Mouse (Mus musculus): ENCODE data around the gene Vmn1r138.
"Not testable (repeated sequence)": the region's sequence is repeated elsewhere in the genome, so short reads cannot be mapped to it uniquely, and the experiment has no call there.

DNA sequence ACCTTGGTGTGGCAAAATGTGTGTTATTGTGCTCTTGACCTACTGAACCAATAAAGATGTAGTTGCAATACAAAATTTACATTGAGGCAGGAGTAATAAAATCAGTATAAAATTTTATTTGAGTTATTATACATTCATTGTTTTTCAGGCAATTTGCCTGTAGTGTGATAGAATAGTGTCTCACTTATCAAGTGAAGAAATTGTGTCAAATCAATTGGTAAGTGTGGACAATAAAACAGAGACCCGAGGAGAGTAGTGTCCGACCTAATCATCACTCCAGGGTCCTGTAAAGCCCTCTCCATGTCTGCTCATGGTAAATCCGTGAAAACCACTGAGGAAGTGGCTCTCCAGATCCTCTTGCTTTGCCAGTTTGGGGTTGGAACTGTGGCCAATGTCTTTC is 34.4 kb downstream of the Vmn1r138 start, which contains the start of gene Vmn1r137:
- TF ChIP-seq CTCF (IDR thresholded peaks at IDR 0.05; ENCODE audit: borderline replicate concordance, insufficient read depth, low read length); POLR2A (IDR thresholded peaks at IDR 0.05; ENCODE audit: low read depth, low read length): not testable (repeated sequence)
